Mouse (Mus musculus) midbrain, embryonic 15.5 days (tissue): ENCODE measurements at regions not wholly inside any gene's neighbourhood (a gene's known extent, or its start where the extent isn't known, plus 50 kb on each side); places are given as distances from the start of the nearest gene placed in this dataset.

Source experiments
- ATAC-seq: fragments of 200-750 bp; cut with Nextera tagmentation; replicated peaks from 2 replicates; pipeline ENCODE4 v1.8.0; 2017; ENCODE audit warnings: moderate TSS enrichment
- H3K27ac ChIP-seq: fragments of 300-500 bp; sonication (generic); 2 replicates; pipeline ENCODE4 v1.5.1; 2015; ENCODE audit warnings: mild to moderate bottlenecking, inconsistent platforms
- H3K27me3 ChIP-seq: fragments of 300-500 bp; sonication (generic); replicated peaks from 2 replicates; pipeline ENCODE4 v1.6.1; 2015; ENCODE audit warnings: inconsistent platforms
- H3K36me3 ChIP-seq: fragments of 300-500 bp; sonication (generic); replicated peaks from 2 replicates; pipeline ENCODE4 v1.6.1; 2015; ENCODE audit warnings: inconsistent platforms
- H3K4me1 ChIP-seq: fragments of 300-500 bp; sonication (generic); 2 replicates; pipeline ENCODE4 v1.6.1; 2015; ENCODE audit warnings: inconsistent platforms
- H3K4me2 ChIP-seq: fragments of 300-500 bp; sonication (generic); 2 replicates; pipeline ENCODE4 v1.6.1; 2015; ENCODE audit warnings: inconsistent platforms, mild to moderate bottlenecking, moderate library complexity
- H3K4me3 ChIP-seq: fragments of 300-500 bp; sonication (generic); 2 replicates; pipeline ENCODE4 v1.5.1; 2015; ENCODE audit warnings: mild to moderate bottlenecking, inconsistent platforms
- H3K9ac ChIP-seq: fragments of 300-500 bp; sonication (generic); 2 replicates; pipeline ENCODE4 v1.6.1; 2015; ENCODE audit warnings: mild to moderate bottlenecking, inconsistent platforms
- H3K9me3 ChIP-seq: fragments of 300-500 bp; sonication (generic); 2 replicates; pipeline ENCODE4 v1.6.1; 2016; ENCODE audit warnings: inconsistent platforms
- WGBS: fragments of 180-500 bp; shearing (Covaris S2); methylation state at CpG from one replicate; pipeline ENCODE4 v1.1.7; 2015; ENCODE audit warnings: mixed read lengths; 5-methylcytosine and 5-hydroxymethylcytosine counted together

- no peak overlapping the region for H3K9ac ChIP-seq
- H3K27me3 ChIP-seq, result no peaks in the 10 kb centered on the region
- 74% methylated on average over 8 of the region's 8 CpGs for WGBS
- no peak overlapping the region for H3K4me2 ChIP-seq
- H3K36me3 ChIP-seq, result no peaks in the 10 kb centered on the region
- H3K4me3 ChIP-seq, result no peak overlapping the region
- H3K4me1 ChIP-seq, result 0 out of 2 replicates have a peak, but pooled peaks cover 11% of the 10 kb centered on the region
- no peak overlapping the region for H3K27ac ChIP-seq
- no peaks in the 10 kb centered on the region for H3K9me3 ChIP-seq
- ATAC-seq, result no peak
These were observed 109.0 kb downstream of the Rpap3 start for GRCm38 (mm10) chr15:97596514-97597081.

GRCm38 (mm10) chr15:97595284-97595796 lies 110.3 kb downstream of the Rpap3 start:
- no peak overlapping the region for H3K4me3 ChIP-seq
- H3K9me3 ChIP-seq, result no peaks in the 10 kb centered on the region
- no peaks in the 10 kb centered on the region for H3K27me3 ChIP-seq
- WGBS, result 70% methylated on average over 6 of the region's 6 CpGs
- 0 out of 2 replicates have a peak, but pooled peaks cover 11% of the 10 kb centered on the region for H3K4me1 ChIP-seq
- no peaks in the 10 kb centered on the region for H3K36me3 ChIP-seq
- no peak overlapping the region for H3K9ac ChIP-seq
- no peak for ATAC-seq
- no peak overlapping the region for H3K27ac ChIP-seq
- H3K4me2 ChIP-seq, result no peak overlapping the region

- Histone ChIP-seq H3K27me3 (no peaks in the 10 kb centered on the region), H3K4me1 (0 out of 2 replicates have a peak, but pooled peaks cover 11% of the 10 kb centered on the region), H3K4me3 (no peak overlapping the region), H3K36me3 (no peaks in the 10 kb centered on the region), H3K9me3 (no peaks in the 10 kb centered on the region), H3K9ac (no peak overlapping the region), H3K4me2 (no peak overlapping the region), H3K27ac (no peak overlapping the region)
- whole genome bisulfite sequencing, result 42% methylated on average over 11 of the region's 11 CpGs
- no peak for ATAC-seq
These were observed 111.6 kb downstream of the Rpap3 start for GRCm38 (mm10) chr15:97593781-97594600.

- Histone ChIP-seq H3K4me1 (0 out of 2 replicates have a peak, but pooled peaks cover 8% of the 10 kb centered on the region), H3K4me3 (no peak overlapping the region), H3K4me2 (no peak overlapping the region), H3K36me3 (no peaks in the 10 kb centered on the region), H3K27ac (no peak overlapping the region), H3K27me3 (no peaks in the 10 kb centered on the region), H3K9ac (no peak overlapping the region), H3K9me3 (no peaks in the 10 kb centered on the region)
- WGBS, result 48% methylated on average over 11 of the region's 11 CpGs
- no peak for ATAC-seq
These were observed 112.8 kb downstream of the Rpap3 start for GRCm38 (mm10) chr15:97592786-97593185.

GRCm38 (mm10) chr15:97591406-97591805 lies 114.2 kb downstream of the Rpap3 start:
- no peak overlapping the region for H3K4me2 ChIP-seq
- H3K27ac ChIP-seq, result no peak overlapping the region

GRCm38 (mm10) chr15:97590732-97591292 lies 114.8 kb downstream of the Rpap3 start:
- no peak overlapping the region for H3K4me2 ChIP-seq
- no peak overlapping the region for H3K27ac ChIP-seq
- 83% methylated on average over 7 of the region's 7 CpGs for WGBS
- H3K27me3 ChIP-seq, result no peaks in the 10 kb centered on the region
- H3K4me1 ChIP-seq, result 0 out of 2 replicates have a peak, but pooled peaks cover 1% of the 10 kb centered on the region
- H3K9me3 ChIP-seq, result no peaks in the 10 kb centered on the region
- H3K4me3 ChIP-seq, result no peak overlapping the region
- no peaks in the 10 kb centered on the region for H3K36me3 ChIP-seq
- no peak for ATAC-seq
- H3K9ac ChIP-seq, result no peak overlapping the region

More at GRCm38 (mm10) chr15:97591406-97591805, 114.2 kb downstream of the Rpap3 start:
- 81% methylated on average over 4 of the region's 4 CpGs for WGBS
- Histone ChIP-seq H3K9ac (no peak overlapping the region), H3K36me3 (no peaks in the 10 kb centered on the region), H3K4me3 (no peak overlapping the region), H3K4me1 (0 out of 2 replicates have a peak, but pooled peaks cover 5% of the 10 kb centered on the region), H3K9me3 (no peaks in the 10 kb centered on the region), H3K27me3 (no peaks in the 10 kb centered on the region)
- ATAC-seq, result no peak

GRCm38 (mm10) chr15:97587571-97588205 lies 117.9 kb downstream of the Rpap3 start:
- Histone ChIP-seq H3K4me2 (no peak overlapping the region), H3K4me1 (no peaks in the 10 kb centered on the region), H3K36me3 (no peaks in the 10 kb centered on the region), H3K9ac (no peak overlapping the region), H3K27me3 (no peaks in the 10 kb centered on the region), H3K4me3 (no peak overlapping the region), H3K9me3 (no peaks in the 10 kb centered on the region), H3K27ac (no peak overlapping the region)
- no peak for ATAC-seq
- 84% methylated on average over 5 of the region's 5 CpGs for WGBS

- WGBS, result 18% methylated on average over 13 of the region's 13 CpGs
These were observed 123.9 kb downstream of the Rpap3 start for GRCm38 (mm10) chr15:97581724-97582154.

GRCm38 (mm10) chr15:97580726-97581125 lies 124.9 kb downstream of the Rpap3 start:
- ATAC-seq, result no peak
- H3K4me2 ChIP-seq, result no peak overlapping the region
- H3K9me3 ChIP-seq, result no peaks in the 10 kb centered on the region

More at GRCm38 (mm10) chr15:97581724-97582154, 123.9 kb downstream of the Rpap3 start:
- Histone ChIP-seq H3K4me3 (no peak overlapping the region), H3K27me3 (no peaks in the 10 kb centered on the region), H3K9ac (no peak overlapping the region), H3K27ac (no peak overlapping the region), H3K36me3 (no peaks in the 10 kb centered on the region), H3K4me2 (no peak overlapping the region), H3K4me1 (0 out of 2 replicates have a peak, but pooled peaks cover 3% of the 10 kb centered on the region), H3K9me3 (no peaks in the 10 kb centered on the region)
- no peak; the same call in 1 of the 2 replicates for ATAC-seq

GRCm38 (mm10) chr15:97578046-97578445 lies 127.6 kb downstream of the Rpap3 start:
- no peaks in the 10 kb centered on the region for H3K36me3 ChIP-seq
- no peak overlapping the region for H3K27ac ChIP-seq
- H3K4me1 ChIP-seq, result 0 out of 2 replicates have a peak, but pooled peaks cover 7% of the 10 kb centered on the region
- H3K9ac ChIP-seq, result no peak overlapping the region
- no peak for ATAC-seq
- H3K9me3 ChIP-seq, result no peaks in the 10 kb centered on the region
- no peak overlapping the region for H3K4me2 ChIP-seq
- no peak overlapping the region for H3K4me3 ChIP-seq
- 90% methylated on average over 3 of the region's 3 CpGs for WGBS
- no peaks in the 10 kb centered on the region for H3K27me3 ChIP-seq

More at GRCm38 (mm10) chr15:97580726-97581125, 124.9 kb downstream of the Rpap3 start:
- 80% methylated on average over 6 of the region's 6 CpGs for WGBS
- no peaks in the 10 kb centered on the region for H3K36me3 ChIP-seq
- no peak overlapping the region for H3K4me3 ChIP-seq
- H3K9ac ChIP-seq, result no peak overlapping the region
- no peaks in the 10 kb centered on the region for H3K27me3 ChIP-seq
- H3K27ac ChIP-seq, result no peak overlapping the region
- 0 out of 2 replicates have a peak, but pooled peaks cover 3% of the 10 kb centered on the region for H3K4me1 ChIP-seq

GRCm38 (mm10) chr15:97577196-97577595 lies 128.4 kb downstream of the Rpap3 start:
- 83% methylated on average over 8 of the region's 8 CpGs for WGBS
- Histone ChIP-seq H3K4me3 (no peak overlapping the region), H3K4me1 (0 out of 2 replicates have a peak, but pooled peaks cover 7% of the 10 kb centered on the region), H3K9me3 (no peaks in the 10 kb centered on the region), H3K4me2 (no peak overlapping the region), H3K9ac (no peak overlapping the region), H3K36me3 (no peaks in the 10 kb centered on the region), H3K27me3 (no peaks in the 10 kb centered on the region), H3K27ac (no peak overlapping the region)
- ATAC-seq, result no peak

- no peaks in the 10 kb centered on the region for H3K9me3 ChIP-seq
- no peak overlapping the region for H3K4me3 ChIP-seq
- 85% methylated on average over 8 of the region's 8 CpGs for WGBS
- no peak overlapping the region for H3K4me2 ChIP-seq
- H3K4me1 ChIP-seq, result 0 out of 2 replicates have a peak, but pooled peaks cover 4% of the 10 kb centered on the region
- H3K9ac ChIP-seq, result no peak overlapping the region
- no peak for ATAC-seq
- H3K27me3 ChIP-seq, result no peaks in the 10 kb centered on the region
- H3K36me3 ChIP-seq, result no peaks in the 10 kb centered on the region
- no peak overlapping the region for H3K27ac ChIP-seq
These were observed 133.0 kb downstream of the Rpap3 start for GRCm38 (mm10) chr15:97572639-97573038.
